Mouse (Mus musculus): ENCODE measurements around the gene Rnaset2b.
"Not testable (repeated sequence)": the region's sequence is repeated elsewhere in the genome, so short reads cannot be mapped to it uniquely, and the experiment has no call there.

- not testable (repeated sequence) for TF ChIP-seq CTCF (IDR thresholded peaks at IDR 0.05; ENCODE audit: low read depth); EP300 (optimal IDR thresholded peaks at IDR 0.05)
Observed at GRCm38 (mm10) chr17:7003392-7003791, 33.0 kb downstream of the Rnaset2b start.

All from stomach, postnatal 0 days (tissue).